Mouse (Mus musculus) CH12.LX (cell line): ENCODE measurements at regions not wholly inside any gene's neighbourhood (a gene's known extent, or its start where the extent isn't known, plus 50 kb on each side); places are given as distances from the start of the nearest gene placed in this dataset.

ENCODE experiments used
- DNase-seq: peaks from one replicate; pipeline ENCODE4 v3.0.0-alpha.2; 2013; ENCODE audit errors: extremely low read depth
- H3K27ac ChIP-seq: 2 replicates; pipeline ENCODE4 v1.5.1; 2012; ENCODE audit warnings: low read depth, mild to moderate bottlenecking, control low read depth, moderate library complexity; ENCODE audit not compliant: insufficient read depth
- H3K27me3 ChIP-seq: replicated peaks from 2 replicates; pipeline ENCODE3; 2012; ENCODE audit warnings: inconsistent platforms
- H3K36me3 ChIP-seq, 2 experiments: replicated peaks in 1 of 2; 2 replicates each; pipeline versions ENCODE3 to v1.6.1; 2012; ENCODE audit warnings: inconsistent platforms in 1 of 2, low read length in 1 of 2, mild to moderate bottlenecking in 1 of 2, mixed read lengths in 1 of 2, moderate library complexity in 1 of 2; ENCODE audit not compliant: control insufficient read depth in 1 of 2, insufficient read depth in 1 of 2
- H3K4me1 ChIP-seq, 2 experiments: 2 replicates each; pipeline ENCODE4 v1.6.1; 2012; ENCODE audit warnings: inconsistent platforms in 1 of 2, moderate library complexity in 1 of 2; ENCODE audit not compliant: insufficient read depth in 2 of 2, control insufficient read depth in 1 of 2
- H3K4me2 ChIP-seq: 2 replicates; pipeline ENCODE4 v1.6.1; 2012; ENCODE audit warnings: low read depth, mild to moderate bottlenecking, control low read depth; ENCODE audit not compliant: poor library complexity, insufficient read depth, severe bottlenecking
- H3K4me3 ChIP-seq, 3 experiments: fragments of 150-350 bp in 1 of 3; sonication (generic) in 1 of 3; replicated peaks in 1 of 3; 2 replicates each; pipeline versions ENCODE3 to v1.5.1; 2011 to 2012; ENCODE audit warnings: low read depth in 2 of 3, low read length in 2 of 3, mild to moderate bottlenecking in 2 of 3, moderate library complexity in 2 of 3, control low read depth in 1 of 3, improper control_type of control experiment in 1 of 3, inconsistent platforms in 1 of 3, mixed read lengths in 1 of 3; ENCODE audit not compliant: poor library complexity in 1 of 3
- H3K79me2 ChIP-seq: replicated peaks from 2 replicates; pipeline ENCODE4 v1.6.1; 2012; ENCODE audit warnings: mild to moderate bottlenecking, moderate library complexity; ENCODE audit not compliant: control insufficient read depth, poor library complexity, insufficient read depth, severe bottlenecking; ENCODE audit errors: extremely low read depth
- H3K9ac ChIP-seq: 2 replicates; pipeline ENCODE4 v1.6.1; 2012; ENCODE audit warnings: low read depth, mild to moderate bottlenecking, control low read depth, moderate library complexity; ENCODE audit not compliant: insufficient read depth
- H3K9me3 ChIP-seq: replicated peaks from 2 replicates; pipeline ENCODE3; 2012; ENCODE audit warnings: low read length, inconsistent platforms, mixed read lengths
- BHLHE40 ChIP-seq: IDR thresholded peaks from 2 replicates; pipeline ENCODE4 v1.6.1; 2011; ENCODE audit warnings: mild to moderate bottlenecking, low read depth, low read length, improper control_type of control experiment
- CHD1 ChIP-seq: IDR thresholded peaks from 2 replicates; pipeline ENCODE4 v1.6.1; 2012; ENCODE audit warnings: low read depth, low read length, improper control_type of control experiment, inconsistent platforms
- CHD2 ChIP-seq: IDR thresholded peaks from 2 replicates; pipeline ENCODE4 v1.6.1; 2011; ENCODE audit warnings: low read length, improper control_type of control experiment
- CTCF ChIP-seq, 2 experiments: IDR thresholded peaks in 1 of 2; conservative IDR thresholded peaks in 1 of 2; 2 replicates each; pipeline ENCODE4 v1.5.1; 2011 to 2012; ENCODE audit warnings: low read depth in 2 of 2, low read length in 2 of 2, improper control_type of control experiment in 1 of 2, inconsistent platforms in 1 of 2, mild to moderate bottlenecking in 1 of 2, moderate library complexity in 1 of 2
- E2F4 ChIP-seq: IDR thresholded peaks from 2 replicates; pipeline ENCODE4 v1.6.1; 2011; ENCODE audit warnings: low read depth, low read length, improper control_type of control experiment; ENCODE audit not compliant: insufficient replicate concordance
- EP300 ChIP-seq: IDR thresholded peaks from 2 replicates; pipeline ENCODE4 v1.6.1; 2011; ENCODE audit warnings: low read length, improper control_type of control experiment
- ETS1 ChIP-seq: conservative IDR thresholded peaks from 2 replicates; pipeline ENCODE4 v1.6.1; 2012; ENCODE audit warnings: low read depth, mild to moderate bottlenecking, inconsistent platforms, low read length, improper control_type of control experiment, moderate library complexity
- GABPA ChIP-seq: IDR thresholded peaks from 2 replicates; pipeline ENCODE4 v1.6.1; 2012; ENCODE audit warnings: low read depth, low read length, improper control_type of control experiment, inconsistent platforms; ENCODE audit not compliant: insufficient replicate concordance
- HCFC1 ChIP-seq: IDR thresholded peaks from 2 replicates; pipeline ENCODE4 v1.6.1; 2012; ENCODE audit warnings: low read depth, mild to moderate bottlenecking, inconsistent platforms, low read length, improper control_type of control experiment
- IRF4 ChIP-seq: IDR thresholded peaks from 2 replicates; pipeline ENCODE4 v1.6.1; 2014; ENCODE audit warnings: low read depth, mild to moderate bottlenecking, inconsistent platforms, low read length, improper control_type of control experiment
- JUN ChIP-seq: IDR thresholded peaks from 2 replicates; pipeline ENCODE4 v1.6.1; 2011; ENCODE audit warnings: low read depth, mild to moderate bottlenecking, low read length, improper control_type of control experiment, moderate library complexity; ENCODE audit not compliant: insufficient read depth
- JUND ChIP-seq: conservative IDR thresholded peaks from 2 replicates; pipeline ENCODE4 v1.6.1; 2011; ENCODE audit warnings: low read depth, low read length, improper control_type of control experiment
- KAT2A ChIP-seq: IDR thresholded peaks from 2 replicates; pipeline ENCODE4 v1.6.1; 2012; ENCODE audit warnings: low read length, improper control_type of control experiment, inconsistent platforms; ENCODE audit not compliant: insufficient replicate concordance
- MAX ChIP-seq: IDR thresholded peaks from 2 replicates; pipeline ENCODE4 v1.6.1; 2011; ENCODE audit warnings: low read length, improper control_type of control experiment
- NELFE ChIP-seq: IDR thresholded peaks from 2 replicates; pipeline ENCODE4 v1.6.1; 2011; ENCODE audit warnings: low read depth, low read length, improper control_type of control experiment
- NRF1 ChIP-seq: IDR thresholded peaks from 2 replicates; pipeline ENCODE4 v1.6.1; 2014; ENCODE audit warnings: low read depth, mild to moderate bottlenecking, inconsistent platforms, low read length, improper control_type of control experiment, moderate library complexity
- RCOR1 ChIP-seq: conservative IDR thresholded peaks from 2 replicates; pipeline ENCODE4 v1.6.1; 2012; ENCODE audit warnings: low read depth, mild to moderate bottlenecking, inconsistent platforms, low read length, improper control_type of control experiment
- SIN3A ChIP-seq: IDR thresholded peaks from 2 replicates; pipeline ENCODE4 v1.6.1; 2012; ENCODE audit warnings: low read length, improper control_type of control experiment, inconsistent platforms
- TBP ChIP-seq: conservative IDR thresholded peaks from 2 replicates; pipeline ENCODE4 v1.6.1; 2011; ENCODE audit warnings: low read depth, low read length, improper control_type of control experiment
- UBTF ChIP-seq: IDR thresholded peaks from 2 replicates; pipeline ENCODE4 v1.6.1; 2012; ENCODE audit warnings: low read depth, mild to moderate bottlenecking, inconsistent platforms, low read length, improper control_type of control experiment, moderate library complexity
- USF2 ChIP-seq: conservative IDR thresholded peaks from 2 replicates; pipeline ENCODE4 v1.6.1; 2011; ENCODE audit warnings: low read depth, low read length, improper control_type of control experiment
- ZC3H11A ChIP-seq: IDR thresholded peaks from 2 replicates; pipeline ENCODE4 v1.6.1; 2012; ENCODE audit warnings: low read depth, mild to moderate bottlenecking, inconsistent platforms, low read length, improper control_type of control experiment
- ZKSCAN1 ChIP-seq: IDR thresholded peaks from 2 replicates; pipeline ENCODE4 v1.6.1; 2012; ENCODE audit warnings: low read depth, inconsistent platforms, low read length, improper control_type of control experiment, borderline replicate concordance
- ZNF384 ChIP-seq: IDR thresholded peaks from 2 replicates; pipeline ENCODE4 v1.6.1; 2012; ENCODE audit warnings: low read depth, low read length, improper control_type of control experiment, inconsistent platforms
- dilution Hi-C: fragments of 300-500 bp; cut with MboI; formaldehyde crosslinking; loops from 2 replicates; pipeline ENCODE4 v1.14.3; 2020; ENCODE audit warnings: low sequenced_read_pairs; ENCODE audit not compliant: extremely low pct_unique_long_range_greater_than_20kb, extremely low pct_ligation_motif_present
- in situ Hi-C: fragments of 300-500 bp; cut with MboI; formaldehyde crosslinking; loops from 3 replicates; pipeline ENCODE4 v1.14.3; 2019; ENCODE audit warnings: low sequenced_read_pairs, low pct_ligation_motif_present, low pct_unique_long_range_greater_than_20kb, mixed read lengths

DNA sequence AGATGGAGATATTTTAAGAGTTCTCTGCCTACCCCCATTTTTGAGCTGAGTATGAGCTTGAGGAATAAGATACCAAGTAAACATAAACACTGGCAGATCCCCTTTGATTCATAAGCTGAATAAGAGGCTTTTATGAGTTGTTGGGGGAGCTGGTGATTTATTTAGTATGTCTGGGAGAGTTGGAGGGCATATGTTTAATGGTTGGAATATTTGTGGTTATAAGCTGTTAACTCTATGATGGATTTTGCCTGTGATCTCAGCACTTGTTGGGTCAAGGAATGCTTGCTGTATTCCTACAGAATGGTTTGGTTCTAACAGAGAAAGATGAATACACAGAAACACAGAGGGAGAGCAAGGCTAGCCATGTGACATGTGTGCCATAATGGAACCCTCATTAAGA is 132.1 kb upstream of the Inhba start:
- no peak overlapping the region for H3K27ac ChIP-seq
- TF ChIP-seq E2F4: no peak
- no peak for TF ChIP-seq ZC3H11A
- no peak for TF ChIP-seq GABPA
- no peak for TF ChIP-seq CTCF (conservative IDR thresholded peaks at IDR 0.05 in 1 of 2, IDR thresholded peaks at IDR 0.05 in 1 of 2; ENCODE audit: low read depth in 2 of 2, low read length in 2 of 2)
- no peak for TF ChIP-seq RCOR1
- no peak for TF ChIP-seq BHLHE40
- no peak for TF ChIP-seq IRF4
- TF ChIP-seq KAT2A: no peak
- TF ChIP-seq SIN3A: no peak
- TF ChIP-seq JUN: no peak
- H3K4me3 ChIP-seq: no peak overlapping the region
- H3K79me2 ChIP-seq: no peaks in the 10 kb centered on the region
- in situ Hi-C loops: no loop called here
- H3K36me3 ChIP-seq: no peaks in the 10 kb centered on the region
- H3K27me3 ChIP-seq: no peaks in the 10 kb centered on the region
- no peaks in the 10 kb centered on the region for H3K4me1 ChIP-seq
- no peak overlapping the region for H3K9ac ChIP-seq
- no peaks in the 10 kb centered on the region for H3K9me3 ChIP-seq
- DNase-seq: no peak
- H3K4me2 ChIP-seq: no peak overlapping the region
- dilution Hi-C loops: no loop called here

GRCm38 (mm10) chr13:15890794-15891193 is 120.9 kb upstream of the Inhba start:
- dilution Hi-C loops: no loop called here
- DNase-seq: no peak

More at GRCm38 (mm10) chr13:15890794-15891193, 120.9 kb upstream of the Inhba start:
- in situ Hi-C loops: no loop called here
- Histone ChIP-seq H3K9ac (no peak overlapping the region), H3K27me3 (no peaks in the 10 kb centered on the region), H3K36me3 (no peaks in the 10 kb centered on the region), H3K79me2 (no peaks in the 10 kb centered on the region), H3K4me1 (no peaks in the 10 kb centered on the region), H3K4me3 (no peak overlapping the region), H3K9me3 (no peaks in the 10 kb centered on the region), H3K27ac (no peak overlapping the region), H3K4me2 (no peak overlapping the region)
- TF ChIP-seq USF2: no peak
- TF ChIP-seq NELFE: no peak
- no peak for TF ChIP-seq JUND
- no peak for TF ChIP-seq ZKSCAN1
- TF ChIP-seq ZNF384: no peak
- TF ChIP-seq HCFC1: no peak
- TF ChIP-seq CHD2: no peak
- no peak for TF ChIP-seq CTCF (conservative IDR thresholded peaks at IDR 0.05 in 1 of 2, IDR thresholded peaks at IDR 0.05 in 1 of 2; ENCODE audit: low read depth in 2 of 2, low read length in 2 of 2)
- TF ChIP-seq UBTF: no peak
- TF ChIP-seq JUN: no peak
- TF ChIP-seq MAX: no peak
- no peak for TF ChIP-seq TBP
- no peak for TF ChIP-seq ETS1
- no peak for TF ChIP-seq E2F4
- no peak for TF ChIP-seq CHD1
- TF ChIP-seq EP300: no peak
- TF ChIP-seq SIN3A: no peak
- TF ChIP-seq NRF1: no peak
